Mouse (Mus musculus) kidney, adult 2 months (tissue): ENCODE results near the gene 9530003J23Rik.

Experiments used
- CTCF ChIP-seq: fragments of 200-500 bp; conservative IDR thresholded peaks from 2 replicates; pipeline ENCODE4 v1.5.1; 2011; ENCODE audit warnings: low read depth, mild to moderate bottlenecking, control low read depth, low read length, moderate library complexity, mixed read lengths; ENCODE audit not compliant: insufficient read depth, insufficient read length
- POLR2A ChIP-seq: fragments of 200-500 bp; IDR thresholded peaks from one replicate; pipeline ENCODE4 v1.6.1; 2011; ENCODE audit warnings: low read depth, low read length, control low read depth

GRCm38 (mm10) chr10:117209469-117209938 is 29.0 kb downstream of the 9530003J23Rik start:
- TF ChIP-seq CTCF = peak; percentile 45
- TF ChIP-seq POLR2A = no peak
